Mouse (Mus musculus) midbrain, embryonic 13.5 days (tissue): ENCODE data around the gene Vstm2l. TPM values are rescaled to one million over a fixed set of nuclear protein-coding genes. Genes with fewer than 3 reads are reported as not detected.

Source experiments
- ATAC-seq: fragments of 200-750 bp; cut with Nextera tagmentation; 2 replicates; pipeline ENCODE4 v1.8.0; 2017; ENCODE audit warnings: mild to moderate bottlenecking, moderate TSS enrichment, moderate library complexity
- H3K27ac ChIP-seq: fragments of 300-500 bp; sonication (generic); 2 replicates; pipeline ENCODE4 v1.5.1; 2015; ENCODE audit warnings: inconsistent platforms, mild to moderate bottlenecking, moderate library complexity
- H3K27me3 ChIP-seq: fragments of 300-500 bp; sonication (generic); 2 replicates; pipeline ENCODE4 v1.6.1; 2015; ENCODE audit warnings: mild to moderate bottlenecking, inconsistent platforms
- H3K36me3 ChIP-seq: fragments of 300-500 bp; sonication (generic); 2 replicates; pipeline ENCODE4 v1.6.1; 2015; ENCODE audit warnings: mild to moderate bottlenecking, inconsistent platforms
- H3K4me1 ChIP-seq: fragments of 300-500 bp; sonication (generic); replicated peaks from 2 replicates; pipeline ENCODE4 v1.6.1; 2015; ENCODE audit warnings: inconsistent platforms
- H3K4me2 ChIP-seq: fragments of 300-500 bp; sonication (generic); replicated peaks from 2 replicates; pipeline ENCODE4 v1.6.1; 2015; ENCODE audit warnings: moderate library complexity, mild to moderate bottlenecking, inconsistent platforms
- H3K4me3 ChIP-seq: fragments of 300-500 bp; sonication (generic); replicated peaks from 2 replicates; pipeline ENCODE4 v1.5.1; 2015; ENCODE audit warnings: mild to moderate bottlenecking, inconsistent platforms
- H3K9ac ChIP-seq: fragments of 300-500 bp; sonication (generic); replicated peaks from 2 replicates; pipeline ENCODE4 v1.6.1; 2015; ENCODE audit warnings: mild to moderate bottlenecking, inconsistent platforms
- H3K9me3 ChIP-seq: fragments of 300-500 bp; sonication (generic); 2 replicates; pipeline ENCODE4 v1.6.1; 2016; ENCODE audit warnings: mild to moderate bottlenecking, inconsistent platforms
- WGBS: fragments of 180-500 bp; shearing (Covaris S2); methylation state at CpG from one replicate; pipeline ENCODE4 v1.1.7; 2015; 5-methylcytosine and 5-hydroxymethylcytosine counted together
- polyA plus RNA-seq: library from polyadenylated mRNA; unstranded; fragments of >200 nt; fragmentation: Nextera tagmentation; extraction: Ambion mirVana; gene quantifications from 2 replicates; pipeline ENCODE4 v1.2.1, GENCODE M21; 2015

Vstm2l gene
- polyA plus RNA-seq, 1 experiment from 2014 or later: 19.3 TPM

DNA sequence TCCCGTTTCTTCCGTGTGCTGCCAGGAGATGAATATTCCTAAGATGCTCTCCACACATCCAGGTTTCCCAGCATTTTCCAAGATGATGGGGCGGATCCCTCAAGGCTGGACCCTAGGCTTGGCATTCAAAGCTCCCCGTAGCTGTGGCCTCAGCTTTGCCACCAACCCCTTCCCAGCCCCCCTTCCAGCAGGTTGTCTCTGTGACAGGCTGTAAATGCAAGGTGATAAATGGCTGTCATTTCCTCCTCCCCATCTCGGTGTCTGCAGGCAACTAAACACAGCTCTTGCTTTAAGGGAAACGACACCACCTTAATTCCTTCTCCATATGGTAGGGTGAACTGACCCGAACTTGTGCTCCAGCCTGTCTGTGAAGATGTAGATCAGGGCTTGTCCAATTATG lies 61.1 kb downstream of the Vstm2l start:
- Histone ChIP-seq H3K4me3 (no peak overlapping the region), H3K9me3 (no peaks in the 10 kb centered on the region), H3K9ac (peak overlapping the region; percentile 44), H3K27me3 (no peaks in the 10 kb centered on the region), H3K4me1 (peaks cover 22% of the 10 kb centered on the region), H3K36me3 (no peaks in the 10 kb centered on the region), H3K27ac (peak overlapping the region; percentile 80), H3K4me2 (peak overlapping the region; percentile 48)
- ATAC-seq: no peak
- WGBS: 12% methylated on average over 7 of the region's 7 CpGs

GRCm38 (mm10) chr2:157979241-157979640 lies 64.8 kb downstream of the Vstm2l start:
- Histone ChIP-seq H3K27me3 (no peaks in the 10 kb centered on the region), H3K36me3 (peaks cover 11% of the 10 kb centered on the region; the same call in 1 of the 2 replicates), H3K27ac (no peak overlapping the region), H3K9me3 (no peaks in the 10 kb centered on the region), H3K9ac (no peak overlapping the region), H3K4me3 (no peak overlapping the region), H3K4me1 (peaks cover 21% of the 10 kb centered on the region), H3K4me2 (no peak overlapping the region)
- no peak for ATAC-seq
- 56% methylated on average over 5 of the region's 5 CpGs for WGBS

DNA sequence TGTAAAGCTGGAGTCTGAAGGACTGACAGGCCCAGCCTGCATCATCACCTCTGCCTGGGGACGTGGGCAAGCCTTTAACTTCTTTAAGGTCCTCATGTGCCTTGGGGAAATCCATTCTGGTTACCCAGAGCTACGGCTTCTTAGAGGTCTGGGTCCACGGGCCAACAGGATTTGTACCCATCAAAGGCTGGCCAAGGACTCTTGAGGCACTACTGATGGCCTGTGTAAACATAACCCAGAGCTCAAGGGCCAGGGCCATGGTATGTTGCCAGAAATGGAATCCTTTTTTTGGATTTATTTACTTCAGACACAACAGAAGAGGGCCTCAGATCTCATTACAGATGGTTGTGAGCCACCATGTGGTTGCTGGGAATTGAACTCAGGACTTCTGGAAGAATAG lies 68.3 kb downstream of the Vstm2l start:
- WGBS: 89% methylated on average over 3 of the region's 3 CpGs
- Histone ChIP-seq H3K36me3 (peaks cover 11% of the 10 kb centered on the region; the same call in 1 of the 2 replicates), H3K4me1 (peaks cover 16% of the 10 kb centered on the region), H3K27me3 (no peaks in the 10 kb centered on the region), H3K4me3 (no peak overlapping the region), H3K9ac (no peak overlapping the region), H3K9me3 (no peaks in the 10 kb centered on the region), H3K4me2 (no peak overlapping the region), H3K27ac (no peak overlapping the region)
- no peak for ATAC-seq

DNA sequence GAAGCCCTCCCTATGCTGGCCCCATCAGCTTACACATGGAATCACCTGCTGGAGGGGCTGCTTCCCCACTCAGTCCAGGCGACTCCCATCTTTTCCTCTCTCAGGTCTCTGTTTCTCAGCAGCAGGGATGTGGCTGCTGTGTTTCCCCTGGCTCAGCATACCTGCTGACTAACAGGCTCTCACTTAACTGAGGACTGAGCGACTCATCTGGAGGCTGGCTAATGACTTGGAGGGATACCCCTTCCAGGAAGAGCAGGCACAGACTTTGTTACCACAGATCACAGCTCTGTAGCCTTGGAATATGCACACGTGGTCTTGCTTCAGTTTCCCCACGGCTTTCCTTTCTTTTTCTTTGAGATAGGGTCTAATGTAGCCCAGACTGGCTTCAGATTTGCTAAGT lies 68.8 kb downstream of the Vstm2l start:
- no peak overlapping the region for H3K4me2 ChIP-seq
- no peaks in the 10 kb centered on the region for H3K9me3 ChIP-seq
- WGBS: 91% methylated on average over 4 of the region's 4 CpGs
- peaks cover 22% of the 10 kb centered on the region for H3K4me1 ChIP-seq
- no peak overlapping the region for H3K9ac ChIP-seq
- H3K36me3 ChIP-seq: peaks cover 11% of the 10 kb centered on the region; the same call in 1 of the 2 replicates
- no peaks in the 10 kb centered on the region for H3K27me3 ChIP-seq
- no peak overlapping the region for H3K27ac ChIP-seq
- H3K4me3 ChIP-seq: no peak overlapping the region
- ATAC-seq: no peak

- Histone ChIP-seq H3K36me3 (peaks cover 11% of the 10 kb centered on the region; the same call in 1 of the 2 replicates), H3K4me1 (peaks cover 38% of the 10 kb centered on the region), H3K9ac (no peak overlapping the region), H3K27me3 (no peaks in the 10 kb centered on the region), H3K4me2 (no peak overlapping the region), H3K9me3 (no peaks in the 10 kb centered on the region), H3K4me3 (no peak overlapping the region), H3K27ac (peak overlapping the region; percentile 37)
- 94% methylated on average over 4 of the region's 4 CpGs for WGBS
- no peak for ATAC-seq
These were observed 71.2 kb downstream of the Vstm2l start for GRCm38 (mm10) chr2:157985611-157986010.

DNA sequence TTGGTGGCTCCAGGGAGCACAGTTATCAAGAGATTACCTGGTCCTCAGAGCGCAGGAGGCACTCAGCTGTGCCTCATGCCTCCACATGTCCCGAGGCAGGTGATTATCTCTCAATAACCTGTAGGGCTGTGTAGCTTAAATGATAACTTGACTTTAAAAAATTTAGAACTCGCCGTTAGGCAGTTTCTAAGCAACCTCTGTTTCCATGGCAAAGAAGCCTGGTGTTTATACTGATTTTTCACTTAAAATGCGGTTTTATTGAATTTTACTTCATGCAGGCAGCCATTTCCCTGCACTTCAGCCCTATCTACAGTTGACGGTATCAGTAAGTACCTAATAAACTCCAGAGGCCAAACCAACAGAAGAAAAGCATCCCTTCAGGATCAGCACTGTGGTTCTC lies 71.8 kb downstream of the Vstm2l start:
- Histone ChIP-seq H3K4me2 (no peak overlapping the region), H3K27me3 (no peaks in the 10 kb centered on the region), H3K27ac (peak overlapping the region; percentile 22; the same call in 1 of the 2 replicates), H3K9me3 (no peaks in the 10 kb centered on the region), H3K9ac (no peak overlapping the region), H3K4me1 (peaks cover 38% of the 10 kb centered on the region), H3K4me3 (no peak overlapping the region), H3K36me3 (peaks cover 10% of the 10 kb centered on the region; the same call in 1 of the 2 replicates)
- 76% methylated on average over 6 of the region's 6 CpGs for WGBS
- ATAC-seq: no peak

- Histone ChIP-seq H3K9ac (0 out of 2 replicates have a peak overlapping the region, but pooled peaks have one; percentile 21), H3K9me3 (no peaks in the 10 kb centered on the region), H3K27me3 (no peaks in the 10 kb centered on the region), H3K36me3 (peaks cover 18% of the 10 kb centered on the region), H3K4me2 (no peak overlapping the region), H3K27ac (peak overlapping the region; percentile 30), H3K4me3 (no peak overlapping the region), H3K4me1 (peaks cover 38% of the 10 kb centered on the region)
- peak; percentile 53; the same call in 1 of the 2 replicates for ATAC-seq
- WGBS: 58% methylated on average over 7 of the region's 7 CpGs
These were observed 74.2 kb downstream of the Vstm2l start for GRCm38 (mm10) chr2:157988416-157989190.

DNA sequence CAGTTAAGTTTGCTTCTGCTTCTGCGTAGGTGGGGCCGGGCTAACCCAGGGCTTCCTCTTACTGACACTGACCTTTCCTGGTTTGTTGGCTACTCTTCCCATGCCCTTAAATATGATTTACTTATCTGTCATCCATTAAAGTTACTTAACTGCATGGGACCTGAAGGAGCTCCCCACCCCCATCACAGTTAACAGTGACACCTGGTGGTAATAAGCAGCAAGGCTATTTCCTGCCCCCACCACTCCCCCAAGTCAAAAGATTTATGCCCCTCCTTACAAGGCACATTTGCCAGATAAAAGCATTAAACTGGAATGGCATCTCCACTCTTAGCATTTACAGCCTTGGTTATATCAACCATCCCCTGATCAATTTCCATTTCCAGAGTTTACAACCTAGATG lies 75.5 kb downstream of the Vstm2l start:
- Histone ChIP-seq H3K9ac (no peak overlapping the region), H3K4me3 (no peak overlapping the region), H3K36me3 (peaks cover 23% of the 10 kb centered on the region), H3K4me2 (no peak overlapping the region), H3K27ac (no peak overlapping the region), H3K27me3 (no peaks in the 10 kb centered on the region), H3K9me3 (no peaks in the 10 kb centered on the region), H3K4me1 (peaks cover 38% of the 10 kb centered on the region)
- ATAC-seq: no peak
- WGBS: 98% methylated on average over 2 of the region's 2 CpGs

- WGBS: 75% methylated on average over 6 of the region's 6 CpGs
- no peaks in the 10 kb centered on the region for H3K9me3 ChIP-seq
- H3K4me2 ChIP-seq: no peak overlapping the region
- 0 out of 2 replicates have a peak overlapping the region, but pooled peaks have one; percentile 31 for H3K27ac ChIP-seq
- H3K4me1 ChIP-seq: peaks cover 33% of the 10 kb centered on the region
- H3K9ac ChIP-seq: no peak overlapping the region
- H3K27me3 ChIP-seq: no peaks in the 10 kb centered on the region
- no peak overlapping the region for H3K4me3 ChIP-seq
- peaks cover 33% of the 10 kb centered on the region for H3K36me3 ChIP-seq
- ATAC-seq: no peak
These were observed 76.6 kb downstream of the Vstm2l start for GRCm38 (mm10) chr2:157991026-157991425.

GRCm38 (mm10) chr2:157992501-157992900 lies 78.0 kb downstream of the Vstm2l start:
- 96% methylated on average over 4 of the region's 4 CpGs for WGBS
- H3K4me3 ChIP-seq: no peak overlapping the region
- H3K4me2 ChIP-seq: no peak overlapping the region
- no peak for ATAC-seq
- H3K9ac ChIP-seq: no peak overlapping the region
- H3K36me3 ChIP-seq: peaks cover 45% of the 10 kb centered on the region
- no peak overlapping the region for H3K27ac ChIP-seq
- H3K4me1 ChIP-seq: peaks cover 22% of the 10 kb centered on the region
- H3K9me3 ChIP-seq: no peaks in the 10 kb centered on the region
- no peaks in the 10 kb centered on the region for H3K27me3 ChIP-seq
